Mouse (Mus musculus) embryonic facial prominence, embryonic 15.5 days (tissue): ENCODE measurements around the gene Tulp2. TPM values are rescaled to one million over a fixed set of nuclear protein-coding genes. Genes with fewer than 3 reads are reported as not detected.
A peak's percentile ranks its signal among the peaks of the same experiment; 100 is the strongest.

Experiments
- ATAC-seq: fragments of 200-750 bp; cut with Nextera tagmentation; 2 replicates; pipeline ENCODE4 v1.8.0; 2017; ENCODE audit warnings: low read depth, moderate TSS enrichment; ENCODE audit not compliant: insufficient number of reproducible peaks, low FRiP score, low TSS enrichment
- H3K27ac ChIP-seq: fragments of 300-500 bp; sonication (generic); replicated peaks from 2 replicates; pipeline ENCODE4 v1.5.1; 2015; ENCODE audit warnings: mild to moderate bottlenecking, inconsistent platforms
- H3K27me3 ChIP-seq: fragments of 300-500 bp; sonication (generic); 2 replicates; pipeline ENCODE4 v1.6.1; 2015; ENCODE audit warnings: inconsistent platforms
- H3K36me3 ChIP-seq: fragments of 300-500 bp; sonication (generic); 2 replicates; pipeline ENCODE4 v1.6.1; 2015; ENCODE audit warnings: mild to moderate bottlenecking, inconsistent platforms
- H3K4me1 ChIP-seq: fragments of 300-500 bp; sonication (generic); 2 replicates; pipeline ENCODE4 v1.6.1; 2015; ENCODE audit warnings: inconsistent platforms
- H3K4me2 ChIP-seq: fragments of 300-500 bp; sonication (generic); replicated peaks from 2 replicates; pipeline ENCODE4 v1.6.1; 2015; ENCODE audit warnings: mild to moderate bottlenecking, inconsistent platforms
- H3K4me3 ChIP-seq: fragments of 300-500 bp; sonication (generic); replicated peaks from 2 replicates; pipeline ENCODE4 v1.5.1; 2015; ENCODE audit warnings: mild to moderate bottlenecking, inconsistent platforms
- H3K9ac ChIP-seq: fragments of 300-500 bp; sonication (generic); 2 replicates; pipeline ENCODE4 v1.6.1; 2015; ENCODE audit warnings: inconsistent platforms
- H3K9me3 ChIP-seq: fragments of 300-500 bp; sonication (generic); replicated peaks from 2 replicates; pipeline ENCODE4 v1.6.1; 2016; ENCODE audit warnings: inconsistent platforms
- WGBS: fragments of 180-500 bp; shearing (Covaris S2); methylation state at CpG from one replicate; pipeline ENCODE4 v1.1.7; 2015; 5-methylcytosine and 5-hydroxymethylcytosine counted together
- polyA plus RNA-seq: library from polyadenylated mRNA; unstranded; fragments of >200 nt; fragmentation: Nextera tagmentation; extraction: Ambion mirVana; gene quantifications from 2 replicates; pipeline ENCODE4 v1.2.1, GENCODE M21; 2015

The Tulp2 gene
- polyA plus RNA-seq, 1 experiment from 2014 or later, result 1.8 TPM

DNA sequence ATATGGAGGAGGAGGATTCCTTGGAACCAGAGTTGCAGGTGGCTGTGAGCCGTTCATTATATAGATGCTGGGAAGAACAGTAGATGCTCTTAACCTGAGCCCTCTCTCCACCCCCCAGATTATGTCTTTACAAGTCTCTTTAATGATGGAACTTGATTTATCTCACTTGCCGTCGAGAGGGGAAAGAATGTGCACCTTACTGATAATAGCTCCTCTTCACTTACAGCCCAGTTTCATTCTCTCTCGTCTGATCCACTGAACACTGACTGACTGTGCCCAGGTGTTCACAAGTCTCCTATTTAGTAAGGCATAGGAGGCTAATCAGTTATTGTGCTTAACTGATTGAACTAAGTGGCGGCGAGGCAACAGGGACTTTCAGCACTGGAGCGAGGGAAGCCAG is 7.9 kb downstream of the Tulp2 start:
- Histone ChIP-seq H3K4me2 (no peak overlapping the region), H3K4me3 (no peak overlapping the region), H3K27me3 (no peaks in the 10 kb centered on the region), H3K4me1 (peaks cover 20% of the 10 kb centered on the region), H3K36me3 (peaks cover 25% of the 10 kb centered on the region), H3K27ac (no peak overlapping the region), H3K9ac (no peak overlapping the region), H3K9me3 (no peaks in the 10 kb centered on the region)
- ATAC-seq, result no peak
- 76% methylated on average over 7 of the region's 7 CpGs for WGBS

- Histone ChIP-seq H3K9me3 (no peaks in the 10 kb centered on the region), H3K4me2 (0 out of 2 replicates have a peak overlapping the region, but pooled peaks have one; percentile 24), H3K4me3 (no peak overlapping the region), H3K27me3 (no peaks in the 10 kb centered on the region), H3K36me3 (peaks cover 37% of the 10 kb centered on the region), H3K27ac (peak overlapping the region; percentile 31; the same call in 1 of the 2 replicates), H3K9ac (no peak overlapping the region), H3K4me1 (peaks cover 20% of the 10 kb centered on the region)
- WGBS, result 35% methylated on average over 9 of the region's 9 CpGs
- no peak for ATAC-seq
Observed at GRCm38 (mm10) chr7:45490822-45491221, 9.1 kb downstream of the Tulp2 start.

DNA sequence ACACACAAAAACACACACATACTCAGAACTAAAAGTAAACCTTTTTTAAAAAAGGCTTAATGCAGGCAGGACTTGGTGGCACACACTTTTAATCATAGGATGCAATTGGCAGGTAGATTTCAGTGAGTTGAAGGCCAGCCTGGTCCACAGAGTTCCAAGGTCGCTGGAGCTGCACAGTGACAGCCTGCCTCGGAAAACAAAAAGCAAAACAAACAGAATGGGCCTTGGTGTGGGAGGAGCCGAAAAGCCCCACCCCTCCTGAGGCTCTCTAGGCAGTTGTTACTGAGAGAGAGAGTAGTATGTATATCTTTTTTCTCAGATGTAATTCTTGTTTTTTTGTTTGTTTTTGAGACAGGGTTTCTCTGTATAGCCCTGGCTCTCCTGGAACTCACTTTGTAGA is 9.6 kb downstream of the Tulp2 start:
- Histone ChIP-seq H3K27me3 (no peaks in the 10 kb centered on the region), H3K9ac (no peak overlapping the region), H3K27ac (peak overlapping the region; percentile 31; the same call in 1 of the 2 replicates), H3K9me3 (no peaks in the 10 kb centered on the region), H3K4me1 (peaks cover 20% of the 10 kb centered on the region), H3K4me2 (0 out of 2 replicates have a peak overlapping the region, but pooled peaks have one; percentile 24), H3K36me3 (peaks cover 42% of the 10 kb centered on the region), H3K4me3 (no peak overlapping the region)
- ATAC-seq, result no peak
- WGBS, result 16% methylated on average over 3 of the region's 3 CpGs

GRCm38 (mm10) chr7:45492225-45492844 is 10.7 kb downstream of the Tulp2 start:
- H3K9ac ChIP-seq, result no peak overlapping the region
- H3K36me3 ChIP-seq, result peaks cover 53% of the 10 kb centered on the region
- H3K9me3 ChIP-seq, result no peaks in the 10 kb centered on the region
- no peak overlapping the region for H3K27ac ChIP-seq
- no peak overlapping the region for H3K4me3 ChIP-seq
- H3K27me3 ChIP-seq, result no peaks in the 10 kb centered on the region
- no peak overlapping the region for H3K4me2 ChIP-seq
- WGBS, result 87% methylated on average over 8 of the region's 8 CpGs
- H3K4me1 ChIP-seq, result peaks cover 18% of the 10 kb centered on the region
- ATAC-seq, result no peak

DNA sequence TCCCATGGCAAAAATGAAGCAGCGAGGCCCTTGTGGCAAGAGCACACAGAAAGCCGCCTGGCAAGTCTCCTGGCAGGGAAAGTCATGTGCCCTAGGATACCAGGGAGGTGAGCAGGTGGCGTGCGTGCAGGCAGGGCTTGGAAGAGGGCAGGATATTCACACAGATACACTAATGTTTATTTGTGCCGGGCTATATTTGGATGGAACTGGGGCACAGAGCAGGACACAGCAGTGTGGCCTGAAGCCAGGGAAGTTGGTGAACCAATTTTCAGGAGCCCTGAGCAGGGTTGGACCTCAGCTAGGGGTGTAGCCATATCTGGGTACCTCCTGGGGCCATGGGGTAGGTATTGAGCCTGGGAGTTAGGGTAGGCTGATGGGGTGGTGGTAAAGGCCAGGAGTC is 11.3 kb downstream of the Tulp2 start:
- ATAC-seq, result no peak
- H3K36me3 ChIP-seq, result peaks cover 59% of the 10 kb centered on the region
- WGBS, result 89% methylated on average over 5 of the region's 5 CpGs

GRCm38 (mm10) chr7:45494548-45494947 is 12.9 kb downstream of the Tulp2 start:
- no peak overlapping the region for H3K4me3 ChIP-seq
- H3K4me1 ChIP-seq, result peaks cover 8% of the 10 kb centered on the region
- H3K27ac ChIP-seq, result no peak overlapping the region
- no peaks in the 10 kb centered on the region for H3K27me3 ChIP-seq
- H3K9ac ChIP-seq, result no peak overlapping the region
- H3K36me3 ChIP-seq, result peaks cover 75% of the 10 kb centered on the region
- WGBS, result 85% methylated on average over 9 of the region's 9 CpGs
- no peaks in the 10 kb centered on the region for H3K9me3 ChIP-seq
- H3K4me2 ChIP-seq, result no peak overlapping the region
- no peak for ATAC-seq

More for the DNA sequence above, 11.3 kb downstream of the Tulp2 start:
- Histone ChIP-seq H3K27me3 (no peaks in the 10 kb centered on the region), H3K27ac (no peak overlapping the region), H3K4me1 (peaks cover 17% of the 10 kb centered on the region), H3K9ac (no peak overlapping the region), H3K9me3 (no peaks in the 10 kb centered on the region), H3K4me2 (no peak overlapping the region), H3K4me3 (no peak overlapping the region)

DNA sequence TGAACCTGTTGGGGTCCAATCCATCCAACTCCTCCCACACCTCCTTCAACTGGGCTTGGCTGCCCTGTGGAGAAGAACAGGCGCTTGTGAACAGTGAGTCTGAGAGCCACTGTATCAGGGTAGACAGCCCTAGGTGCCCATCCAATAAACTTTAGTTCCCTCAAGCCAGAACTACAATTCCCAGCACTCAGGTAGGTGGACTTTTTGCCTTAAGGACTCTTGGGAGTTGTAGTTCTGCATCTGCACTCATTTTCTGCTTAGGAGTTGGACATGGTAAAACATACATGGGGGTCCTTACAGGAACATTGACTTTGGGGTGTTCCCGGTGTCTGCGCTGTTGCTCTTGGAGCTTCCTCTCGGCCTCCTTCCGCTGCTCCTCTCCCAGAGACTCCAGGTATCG is 16.8 kb downstream of the Tulp2 start:
- Histone ChIP-seq H3K4me3 (no peak overlapping the region), H3K9me3 (no peaks in the 10 kb centered on the region), H3K36me3 (peaks cover 87% of the 10 kb centered on the region), H3K27ac (no peak overlapping the region), H3K4me1 (no peaks in the 10 kb centered on the region), H3K4me2 (no peak overlapping the region), H3K9ac (no peak overlapping the region), H3K27me3 (no peaks in the 10 kb centered on the region)
- 95% methylated on average over 6 of the region's 6 CpGs for WGBS
- ATAC-seq, result no peak

- Histone ChIP-seq H3K27ac (no peak overlapping the region), H3K36me3 (peaks cover 25% of the 10 kb centered on the region), H3K4me1 (peaks cover 17% of the 10 kb centered on the region), H3K4me2 (no peak overlapping the region), H3K27me3 (no peaks in the 10 kb centered on the region), H3K9ac (no peak overlapping the region), H3K4me3 (no peak overlapping the region), H3K9me3 (no peaks in the 10 kb centered on the region)
- no peak for ATAC-seq
- WGBS, result 91% methylated on average over 6 of the region's 6 CpGs
Observed at GRCm38 (mm10) chr7:45507583-45507982, 25.9 kb downstream of the Tulp2 start.

DNA sequence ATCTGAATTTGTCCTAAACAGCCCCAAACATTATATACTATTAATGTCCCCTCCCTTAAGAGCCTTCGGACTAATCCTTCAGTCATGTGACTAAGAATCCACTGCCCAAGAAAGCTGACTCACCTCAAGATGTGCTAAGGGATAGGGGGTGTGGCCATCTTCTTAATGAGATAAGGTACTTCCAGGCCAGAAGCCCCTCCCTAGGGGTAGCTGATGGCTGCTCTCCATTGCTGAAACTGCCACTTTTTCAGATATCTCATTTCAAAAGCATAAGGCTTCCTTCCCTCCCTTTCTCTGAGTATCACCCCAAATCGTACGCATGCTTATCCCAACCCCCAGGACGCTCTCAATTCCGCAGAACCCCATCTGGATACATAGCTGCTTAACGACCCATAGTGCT is 26.9 kb downstream of the Tulp2 start:
- H3K4me3 ChIP-seq, result peak overlapping the region; percentile 82
- WGBS, result 85% methylated on average over 6 of the region's 6 CpGs

GRCm38 (mm10) chr7:45509181-45509882 is 27.7 kb downstream of the Tulp2 start:
- no peak for ATAC-seq
- Histone ChIP-seq H3K36me3 (peaks cover 20% of the 10 kb centered on the region), H3K4me2 (peak overlapping the region; percentile 92), H3K4me3 (peak overlapping the region; percentile 82), H3K9ac (peak overlapping the region; percentile 65), H3K27me3 (no peaks in the 10 kb centered on the region), H3K4me1 (peaks cover 17% of the 10 kb centered on the region), H3K27ac (peak overlapping the region; percentile 98; the same call in 1 of the 2 replicates), H3K9me3 (no peaks in the 10 kb centered on the region)
- WGBS, result 26% methylated on average over 19 of the region's 19 CpGs

More for the DNA sequence above, 26.9 kb downstream of the Tulp2 start:
- no peaks in the 10 kb centered on the region for H3K27me3 ChIP-seq
- H3K27ac ChIP-seq, result no peak overlapping the region
- ATAC-seq, result no peak
- H3K4me2 ChIP-seq, result peak overlapping the region; percentile 92; the same call in 1 of the 2 replicates
- H3K4me1 ChIP-seq, result peaks cover 17% of the 10 kb centered on the region
- H3K9me3 ChIP-seq, result no peaks in the 10 kb centered on the region
- no peak overlapping the region for H3K9ac ChIP-seq
- H3K36me3 ChIP-seq, result peaks cover 20% of the 10 kb centered on the region

- Histone ChIP-seq H3K4me3 (peak within 1 kb of the TSS; percentile 82), H3K9ac (peak within 1 kb of the TSS; percentile 65), H3K4me2 (peak within 1 kb of the TSS; percentile 92), H3K4me1 (peaks cover 18% of the 10 kb centered on the region), H3K9me3 (no peaks in the 10 kb centered on the region), H3K27ac (peak within 1 kb of the TSS; percentile 98), H3K36me3 (peaks cover 20% of the 10 kb centered on the region), H3K27me3 (no peaks in the 10 kb centered on the region)
- peak; percentile 90 for ATAC-seq
- WGBS, result under 1% methylated on average over 44 of the region's 44 CpGs
Observed at GRCm38 (mm10) chr7:45509912-45510787, 28.5 kb downstream of the Tulp2 start, which contains the start of gene Nucb1. Gene Nucb1, minus strand, starts transcription at chr7:45510406.
